Mouse (Mus musculus): ENCODE measurements around the gene Cort.
A peak's percentile ranks its signal among the peaks of the same experiment; 100 is the strongest.
"Not testable (repeated sequence)": the region's sequence is repeated elsewhere in the genome, so short reads cannot be mapped to it uniquely, and the experiment has no call there.

Cort gene

DNA sequence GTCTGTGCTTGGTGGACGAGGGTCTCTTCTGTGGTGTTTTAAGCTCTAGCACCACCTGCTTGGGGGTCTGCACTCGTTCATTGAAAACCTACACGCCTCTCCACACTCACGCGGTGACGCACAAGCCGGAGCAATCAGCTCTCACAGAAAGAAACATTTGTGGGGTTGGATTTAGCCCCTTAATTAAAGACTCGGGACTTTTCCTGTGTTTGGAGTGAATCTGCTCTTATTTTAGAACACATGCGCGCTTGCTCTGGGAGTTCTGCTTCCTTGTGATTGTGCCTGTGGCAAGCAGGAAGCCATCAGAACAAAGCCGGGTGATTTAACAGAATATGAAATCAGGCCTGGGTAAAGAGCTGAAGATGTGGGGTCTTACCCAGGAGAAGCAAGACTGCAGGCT, at the start of gene Cort:
Gene Cort (minus strand): TSS at position 101 of the 400 bp plus-strand sequence.
- DNase-seq (ENCODE audit: low read depth) = no peak

GRCm38 (mm10) chr4:149173661-149174060, 47.1 kb upstream of the Cort start:
- no peak for DNase-seq (ENCODE audit: low read depth)

GRCm38 (mm10) chr4:149172666-149173065, 46.1 kb upstream of the Cort start:
- DNase-seq (ENCODE audit: low read depth) = no peak

DNA sequence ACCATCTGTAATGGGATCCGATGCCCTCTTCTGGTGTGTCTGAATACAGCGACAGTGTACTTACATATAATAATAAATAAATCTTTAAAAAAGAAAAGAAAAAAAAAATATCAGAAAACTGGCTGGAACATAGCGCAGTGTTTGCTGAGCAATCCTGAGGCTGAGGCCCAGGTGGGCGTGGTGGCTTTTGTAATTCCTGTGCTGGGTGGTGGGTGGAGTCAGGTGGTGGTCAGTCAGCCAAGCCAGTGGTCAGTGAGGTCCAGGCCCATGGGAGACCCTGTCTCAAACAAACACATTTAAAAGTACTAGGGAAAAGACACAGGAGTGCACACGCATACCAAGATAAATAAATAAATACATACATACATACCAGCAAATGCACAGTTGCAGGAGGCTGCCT, 45.5 kb upstream of the Cort start:
- no peak for DNase-seq (ENCODE audit: low read depth)

DNA sequence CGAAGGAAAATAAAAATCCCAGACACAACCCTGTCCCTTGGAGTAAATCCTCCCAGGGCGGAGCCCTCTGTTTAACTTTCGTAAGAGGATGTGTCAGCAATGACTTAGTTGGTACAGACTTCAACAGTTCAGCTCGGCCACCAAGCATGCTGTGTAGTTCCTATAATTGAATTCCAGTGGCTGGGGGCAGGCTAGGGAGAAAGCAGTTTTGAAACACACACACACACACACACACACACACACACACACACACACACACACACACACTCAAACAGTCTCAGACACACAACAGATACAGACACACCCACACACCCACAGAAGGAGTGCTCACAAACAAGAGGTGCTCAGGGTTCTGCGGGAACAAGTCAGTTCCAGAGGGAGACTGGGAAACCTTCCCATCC, 45.0 kb upstream of the Cort start:
- no peak for DNase-seq (ENCODE audit: low read depth)

GRCm38 (mm10) chr4:149170394-149170931, 43.9 kb upstream of the Cort start:
- no peak for DNase-seq (ENCODE audit: low read depth)

- DNase-seq (ENCODE audit: low read depth) = not testable (repeated sequence)
Observed at GRCm38 (mm10) chr4:149169926-149170325, 43.4 kb upstream of the Cort start.

- no peak for DNase-seq (ENCODE audit: low read depth)
Observed at GRCm38 (mm10) chr4:149168016-149168415, 41.5 kb upstream of the Cort start.

- DNase-seq (ENCODE audit: low read depth) = no peak
Observed at GRCm38 (mm10) chr4:149166957-149167611, 40.5 kb upstream of the Cort start.

DNA sequence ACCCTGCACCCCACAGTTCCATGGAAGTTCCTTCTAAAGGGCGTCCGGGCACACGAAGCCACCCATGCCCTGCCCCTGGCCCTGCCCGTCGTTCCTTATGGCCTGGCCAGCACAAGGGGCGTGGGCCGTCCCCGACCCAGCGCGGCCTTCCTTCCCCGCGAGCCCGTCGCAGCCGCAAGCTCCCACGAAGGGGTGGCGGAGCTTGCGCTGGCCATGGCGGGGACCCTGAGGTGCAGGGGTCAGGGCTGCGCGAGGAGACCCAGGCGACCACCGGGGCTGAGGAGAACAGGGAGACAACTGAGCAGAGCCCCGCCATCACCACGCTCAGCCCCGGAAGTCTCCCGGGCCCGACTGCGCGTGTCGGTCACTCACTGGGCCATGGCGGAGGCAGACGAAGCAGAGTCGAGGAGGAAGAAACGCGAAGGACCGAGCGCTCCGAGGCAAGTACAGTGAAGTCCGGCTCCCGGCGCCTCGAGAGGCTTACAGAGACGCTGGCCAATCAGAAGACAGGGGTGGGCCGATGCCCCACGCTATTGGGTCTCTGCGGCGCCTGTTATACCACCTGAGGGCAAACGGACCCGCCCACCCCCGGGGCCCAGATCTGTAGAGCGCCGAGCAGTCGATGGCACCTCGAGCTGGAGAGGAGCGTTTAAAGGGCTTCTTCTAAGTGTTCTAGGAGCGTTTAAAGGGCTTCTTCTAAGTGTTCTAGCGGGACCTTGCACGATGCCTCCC, 39.8 kb upstream of the Cort start, which contains the start of gene Pgd:
Gene Pgd (minus strand): TSS at position 557 of the 732 bp plus-strand sequence.
- DNase-seq (ENCODE audit: low read depth) = peak; percentile 93

DNA sequence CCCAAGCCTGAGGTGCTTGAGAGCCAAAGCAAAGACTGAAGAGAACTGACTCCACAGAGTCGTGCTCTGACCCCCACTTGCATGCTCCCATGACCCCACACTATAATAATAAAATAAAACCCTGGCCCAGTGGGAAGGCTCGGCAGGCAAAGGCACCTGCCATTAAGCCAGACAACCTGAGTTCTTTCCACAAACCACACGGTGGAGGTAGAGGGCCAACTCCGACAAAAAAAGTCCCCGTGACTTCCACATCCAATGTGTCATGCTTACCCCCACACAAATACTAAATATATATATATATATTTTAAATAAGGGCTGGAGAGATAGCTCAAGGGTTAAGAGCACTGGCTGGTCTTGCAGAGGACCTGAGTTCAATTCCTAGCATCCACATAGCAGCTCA, 37.6 kb upstream of the Cort start:
- no peak for DNase-seq (ENCODE audit: low read depth)

GRCm38 (mm10) chr4:149163196-149163595, 36.6 kb upstream of the Cort start:
- DNase-seq (ENCODE audit: low read depth) = no peak

GRCm38 (mm10) chr4:149161166-149161565, 34.6 kb upstream of the Cort start:
- DNase-seq (ENCODE audit: low read depth) = no peak

- no peak for DNase-seq (ENCODE audit: low read depth)
Observed at GRCm38 (mm10) chr4:149159891-149160290, 33.3 kb upstream of the Cort start.

DNA sequence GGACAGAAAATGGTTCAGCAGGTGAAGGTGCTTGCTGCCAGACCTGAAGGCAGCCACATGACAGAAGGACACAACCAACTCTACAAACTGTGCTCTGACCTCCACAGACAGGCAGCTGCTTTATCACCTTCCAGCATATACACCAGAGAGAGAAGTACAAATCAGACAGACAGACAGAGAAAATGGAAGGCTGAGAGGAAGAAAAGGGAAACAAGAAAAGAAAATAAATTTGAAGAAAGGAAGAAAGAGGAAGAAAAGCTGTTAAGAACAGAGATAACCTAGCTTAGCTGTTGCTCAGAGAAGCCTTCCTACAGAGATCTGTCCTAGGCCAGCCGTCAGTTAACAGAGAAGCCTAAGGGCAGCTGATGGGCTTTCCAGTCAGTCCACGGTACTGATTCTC, 32.6 kb upstream of the Cort start:
- no peak for DNase-seq (ENCODE audit: low read depth)

DNA sequence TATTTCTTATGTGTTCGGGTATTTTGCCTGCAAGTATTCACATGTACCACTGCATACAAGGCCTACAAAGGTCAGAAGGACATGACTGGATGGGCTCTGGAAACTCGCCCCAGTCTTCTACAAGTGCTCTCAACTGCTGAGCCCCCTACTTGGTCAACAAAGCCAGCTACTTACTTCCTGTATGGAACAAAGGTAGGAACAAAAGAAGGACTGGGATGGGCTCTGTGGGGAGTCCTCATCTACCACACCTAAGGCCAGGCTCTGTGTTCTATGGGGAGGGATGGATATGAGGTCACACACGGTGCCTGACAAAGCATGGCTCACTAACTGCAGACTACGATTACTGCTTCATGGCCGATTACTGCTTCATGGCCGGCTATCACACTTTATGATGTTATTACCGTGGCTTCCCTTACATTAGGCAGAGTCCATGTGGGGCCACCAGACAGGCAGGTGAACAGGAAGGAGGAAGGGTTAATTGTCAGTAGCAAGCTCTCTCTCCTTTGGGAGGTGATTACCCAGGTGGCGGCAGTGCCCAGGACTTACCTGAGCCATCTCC, 30.9 kb upstream of the Cort start:
- no peak for DNase-seq (ENCODE audit: low read depth)

DNA sequence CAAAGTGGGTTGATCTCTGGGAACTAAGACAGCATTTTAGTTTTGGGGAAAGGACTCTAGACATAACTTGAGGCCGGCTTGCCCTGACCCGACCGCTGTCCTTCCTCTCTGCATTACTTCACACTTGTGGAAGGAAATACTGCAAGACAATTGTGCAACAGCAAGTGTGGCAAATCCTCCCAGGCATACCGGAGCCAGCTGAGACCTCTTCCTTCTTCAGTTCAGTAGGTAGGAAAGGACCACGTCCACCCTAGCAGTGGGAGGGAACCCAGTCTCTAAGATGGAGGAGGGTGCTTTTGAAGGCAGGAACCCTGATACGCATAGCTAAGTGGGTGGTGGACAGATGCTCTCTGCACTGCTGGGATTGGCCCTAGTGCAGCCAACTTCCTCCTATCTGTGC, 29.1 kb upstream of the Cort start:
- peak; percentile 36 for DNase-seq (ENCODE audit: low read depth)

GRCm38 (mm10) chr4:149154859-149155258, 28.3 kb upstream of the Cort start:
- no peak for DNase-seq (ENCODE audit: low read depth)

GRCm38 (mm10) chr4:149150721-149151120, 24.2 kb upstream of the Cort start:
- no peak for DNase-seq (ENCODE audit: low read depth)

GRCm38 (mm10) chr4:149150256-149150655, 23.7 kb upstream of the Cort start:
- DNase-seq (ENCODE audit: low read depth) = no peak

- DNase-seq (ENCODE audit: low read depth) = no peak
Observed at GRCm38 (mm10) chr4:149149611-149150010, 23.0 kb upstream of the Cort start.

- DNase-seq (ENCODE audit: low read depth) = no peak
Observed at GRCm38 (mm10) chr4:149149196-149149595, 22.6 kb upstream of the Cort start.

GRCm38 (mm10) chr4:149148084-149148483, 21.5 kb upstream of the Cort start:
- DNase-seq (ENCODE audit: low read depth) = no peak

All from c-Kit-positive CD71-negative TER-119-negative erythroid progenitor cells, embryonic 14.5 days (primary cell).